In genomic region chr14:60372821-60373309, GRCm38 (mm10) we compare ENCODE assay signal across 13 mouse cellular contexts. TPM values are rescaled to one million over a fixed set of nuclear protein-coding genes. Genes with fewer than 3 reads are reported as not detected.
A peak's percentile ranks its signal among the peaks of the same experiment; 100 is the strongest.
DNase-seq lines count a peak whose midpoint lies in the region; ATAC-seq lines count a peak whose summit lies in the region.
"Had no signal": no experiment of that assay in that cellular context is flagged by ENCODE, and none has a peak within 500 bp of the region (broad histone marks: within the 10 kb centered on the region; RNA-seq: fewer than 3 reads in every experiment).

TSS of gene Amer2 (plus strand) at chr14:60373259.

- H3K4me2 ChIP-seq in hindbrain, embryonic 11.5 days (replicated peaks; ENCODE audit: low read depth, low read length) = no peak within 1 kb of the TSS
- H3K4me2 ChIP-seq: heart, embryonic 12.5 days; limb, embryonic 13.5 days had no signal

- no peaks in the 10 kb centered on the region for H3K36me3 ChIP-seq in hindbrain, embryonic 11.5 days (ENCODE audit: control insufficient read depth, insufficient read depth, low read length)
- H3K36me3 ChIP-seq: G1E; heart, embryonic 12.5 days; limb, embryonic 13.5 days had no signal

- no peak within 1 kb of the TSS for H3K9ac ChIP-seq in hindbrain, embryonic 11.5 days (ENCODE audit: low read depth, low read length)
- H3K9ac ChIP-seq: heart, embryonic 12.5 days; limb, embryonic 13.5 days had no signal

- no peaks in the 10 kb centered on the region for H3K4me1 ChIP-seq in hindbrain, embryonic 11.5 days (replicated peaks; ENCODE audit: control insufficient read depth, insufficient read depth, low read length)

- no peak within 1 kb of the TSS for H3K4me3 ChIP-seq in hindbrain, embryonic 11.5 days (ENCODE audit: low read depth, low read length)
- H3K4me3 ChIP-seq: heart, embryonic 12.5 days; limb, embryonic 13.5 days had no signal

- no peaks in the 10 kb centered on the region for H3K27me3 ChIP-seq in hindbrain, embryonic 11.5 days (ENCODE audit: control insufficient read depth, insufficient read depth, low read length)

- DNase-seq in cerebellum, postnatal 4 days (ENCODE audit: low spot score in 2 of 2) = no peak
- DNase-seq in cerebellum, adult 18-20 months = peak; percentile 70 to 81
- no peak for DNase-seq in hindbrain, embryonic 11.5 days (ENCODE audit: low spot score)
- no peak for DNase-seq in left cerebral cortex, postnatal 36 days (ENCODE audit: low spot score in 2 of 2)
- no peak for DNase-seq in adrenal gland, postnatal 10 days
- no peak for DNase-seq in ovary, adult 18-20 months (ENCODE audit: low spot score)
- no peak for DNase-seq in lung, postnatal 14 days
- DNase-seq: kidney, adult 11 months; lung, postnatal 36 days had no signal

- no peaks in the 10 kb centered on the region for H3K9me3 ChIP-seq in hindbrain, embryonic 11.5 days (ENCODE audit: control insufficient read depth, low read length)
- H3K9me3 ChIP-seq: G1E; heart, embryonic 12.5 days; limb, embryonic 13.5 days had no signal

- ATAC-seq in cerebellum, adult (ENCODE audit: insufficient number of reproducible peaks, low FRiP score, low TSS enrichment) = peak; percentile 75
- no peak for ATAC-seq in hindbrain, embryonic 11.5 days (ENCODE audit: low FRiP score)

- no peak within 1 kb of the TSS for H3K27ac ChIP-seq in hindbrain, embryonic 11.5 days (ENCODE audit: low read depth, low read length)
- H3K27ac ChIP-seq: limb, embryonic 13.5 days had no signal

- intact Hi-C loops in left cerebral cortex, postnatal 36 days (cut with DNase I) = no loop called here

- WGBS in hindbrain, embryonic 11.5 days = 56% methylated on average over 1 of the region's 1 CpGs

RNA-seq across cellular contexts. Expression of gene Amer2, which starts in this region (rescaled TPM):
- 12.0 and 12.6 TPM in 2 replicates for polyA plus RNA-seq in hindbrain, embryonic 11.5 days (2014; fragmentation: Nextera tagmentation; extraction: Ambion mirVana)
- 10 to 100 TPM; 36.7 to 42.5 TPM for total RNA-seq in left cerebral cortex, postnatal 36 days (2021)
- 1 to 10 TPM; 2.4 to 3.4 TPM for total RNA-seq in adrenal gland, postnatal 10 days (2021)
- polyA plus RNA-seq: G1E had no signal

Comparison
In these comparisons a context has a peak if more than half of its experiments do, and no peak if none do; other contexts are left out.
1. RNA of gene Amer2 (total RNA-seq): 36.7 to 42.5 TPM in left cerebral cortex, postnatal 36 days; 2.4 to 3.4 TPM in adrenal gland, postnatal 10 days; every median in the first group is over 4 times any median in the second.
2. DNase-seq: peak in cerebellum, adult 18-20 months (2 of 2); none in cerebellum, postnatal 4 days (0 of 2), hindbrain, embryonic 11.5 days (single experiment), left cerebral cortex, postnatal 36 days (0 of 2), adrenal gland, postnatal 10 days (single experiment), ovary, adult 18-20 months (single experiment) and lung, postnatal 14 days (single experiment).